Mouse (Mus musculus): ENCODE measurements around the gene Gtf2ird1.

DNA sequence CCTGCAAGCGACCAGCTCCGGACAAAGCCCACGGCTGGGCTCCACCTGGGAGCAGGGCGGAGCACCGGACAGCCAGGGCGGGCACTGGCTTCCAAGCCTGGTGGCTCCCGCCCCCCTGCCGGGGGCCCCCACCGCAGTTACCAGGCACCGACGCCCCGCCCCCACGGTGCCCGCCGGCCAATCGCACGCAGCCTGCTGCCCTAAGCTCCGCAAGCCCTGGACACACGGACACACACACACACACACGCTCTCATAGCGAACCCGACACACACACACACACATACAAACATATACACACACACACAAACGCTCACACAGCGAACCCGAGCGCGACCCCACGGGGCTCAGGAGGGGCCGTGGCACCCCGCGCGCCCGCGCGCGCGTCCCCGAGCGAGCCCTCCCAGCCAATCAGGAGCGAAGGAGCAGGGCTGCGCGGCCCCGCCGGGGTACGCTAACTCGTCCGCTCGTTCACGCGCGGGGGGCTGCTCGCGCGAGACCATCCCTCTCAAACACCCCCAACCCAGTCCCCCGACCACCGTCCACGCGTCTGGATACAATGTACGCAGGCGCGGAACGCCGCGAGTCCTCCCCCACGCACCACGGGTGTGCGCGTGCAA, 143.0 kb downstream of the Gtf2ird1 start:
- TF ChIP-seq CTCF (IDR thresholded peaks at IDR 0.05; ENCODE audit: low read depth, low read length) (no peak), POLR2A (IDR thresholded peaks at IDR 0.05; ENCODE audit: borderline replicate concordance, low read depth, low read length) (no peak)

Measured in bone marrow macrophage, adult 2 months (primary cell).